Mouse (Mus musculus) hindbrain, embryonic 11.5 days (tissue): ENCODE measurements around the gene Gm36028. TPM values are rescaled to one million over a fixed set of nuclear protein-coding genes. Genes with fewer than 3 reads are reported as not detected.

Source experiments
- ATAC-seq: fragments of 200-750 bp; cut with Nextera tagmentation; 2 replicates; pipeline ENCODE4 v1.8.0; 2017; ENCODE audit warnings: mild to moderate bottlenecking, moderate TSS enrichment, moderate library complexity; ENCODE audit not compliant: low FRiP score
- DNase-seq: peaks from one replicate; pipeline ENCODE4 v3.0.0-alpha.2; 2015; ENCODE audit warnings: low spot score
- H3K27ac ChIP-seq: fragments of 300-500 bp; sonication (generic); 2 replicates; pipeline ENCODE4 v1.5.1; 2014; ENCODE audit warnings: mild to moderate bottlenecking, low read depth, low read length
- H3K27me3 ChIP-seq: fragments of 300-500 bp; sonication (generic); 2 replicates; pipeline ENCODE4 v1.6.1; 2014; ENCODE audit warnings: mild to moderate bottlenecking, low read length, moderate library complexity, mixed read lengths; ENCODE audit not compliant: control insufficient read depth, insufficient read depth
- H3K36me3 ChIP-seq: fragments of 300-500 bp; sonication (generic); 2 replicates; pipeline ENCODE4 v1.6.1; 2014; ENCODE audit warnings: mild to moderate bottlenecking, low read length, moderate library complexity, mixed read lengths; ENCODE audit not compliant: control insufficient read depth, insufficient read depth
- H3K4me1 ChIP-seq: fragments of 300-500 bp; sonication (generic); replicated peaks from 2 replicates; pipeline ENCODE4 v1.6.1; 2014; ENCODE audit warnings: low read length, mixed read lengths; ENCODE audit not compliant: control insufficient read depth, insufficient read depth
- H3K4me2 ChIP-seq: fragments of 300-500 bp; sonication (generic); replicated peaks from 2 replicates; pipeline ENCODE4 v1.6.1; 2014; ENCODE audit warnings: mild to moderate bottlenecking, low read depth, low read length
- H3K4me3 ChIP-seq: fragments of 300-500 bp; sonication (generic); 2 replicates; pipeline ENCODE4 v1.5.1; 2014; ENCODE audit warnings: low read depth, low read length
- H3K9ac ChIP-seq: fragments of 300-500 bp; sonication (generic); 2 replicates; pipeline ENCODE4 v1.6.1; 2014; ENCODE audit warnings: low read depth, low read length
- H3K9me3 ChIP-seq: fragments of 300-500 bp; sonication (generic); 2 replicates; pipeline ENCODE4 v1.6.1; 2016; ENCODE audit warnings: low read length; ENCODE audit not compliant: control insufficient read depth
- WGBS: fragments of 180-500 bp; shearing (Covaris S2); extraction: QIAGEN DNeasy Blood & Tissue Kit; methylation state at CpG from one replicate; pipeline ENCODE4 v1.1.7; 2014; 5-methylcytosine and 5-hydroxymethylcytosine counted together
- polyA plus RNA-seq: library from polyadenylated mRNA; unstranded; fragments of >200 nt; fragmentation: Nextera tagmentation; extraction: Ambion mirVana; gene quantifications from 2 replicates; pipeline ENCODE4 v1.2.1, GENCODE M21; 2014

Gm36028 gene
- polyA plus RNA-seq, result 0.26 TPM in 1 of 2 replicates, not detected in the other

DNA sequence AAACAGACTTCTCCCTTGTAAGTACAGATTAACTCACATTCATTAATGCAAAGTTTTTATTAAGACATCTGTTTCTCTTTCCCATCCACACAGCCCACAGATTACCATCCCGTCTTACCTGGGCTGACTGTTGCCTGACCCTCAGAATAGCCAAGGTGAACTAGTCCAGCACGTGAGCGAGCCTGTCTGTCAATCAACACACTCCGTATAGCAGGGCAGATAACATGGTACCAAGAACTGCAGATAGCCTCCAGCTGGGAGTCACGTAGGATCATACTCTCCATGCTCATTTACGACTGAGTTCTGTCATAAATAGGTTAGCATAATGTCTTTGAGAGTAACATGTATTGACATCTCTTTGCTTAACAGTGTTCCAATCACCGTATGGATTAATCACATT lies at the start of gene Gm36028:
Gene Gm36028, minus strand, starts transcription at position 118 of the 400 bp plus-strand sequence.
- H3K4me2 ChIP-seq, result no peak within 1 kb of the TSS
- no peak within 1 kb of the TSS for H3K9ac ChIP-seq
- no peak for ATAC-seq
- no peaks in the 10 kb centered on the region for H3K4me1 ChIP-seq
- no peaks in the 10 kb centered on the region for H3K27me3 ChIP-seq
- no peak within 1 kb of the TSS for H3K27ac ChIP-seq
- H3K9me3 ChIP-seq, result no peaks in the 10 kb centered on the region
- WGBS, result 87% methylated on average over 7 of the region's 7 CpGs
- DNase-seq, result no peak
- H3K4me3 ChIP-seq, result no peak within 1 kb of the TSS
- no peaks in the 10 kb centered on the region for H3K36me3 ChIP-seq

DNA sequence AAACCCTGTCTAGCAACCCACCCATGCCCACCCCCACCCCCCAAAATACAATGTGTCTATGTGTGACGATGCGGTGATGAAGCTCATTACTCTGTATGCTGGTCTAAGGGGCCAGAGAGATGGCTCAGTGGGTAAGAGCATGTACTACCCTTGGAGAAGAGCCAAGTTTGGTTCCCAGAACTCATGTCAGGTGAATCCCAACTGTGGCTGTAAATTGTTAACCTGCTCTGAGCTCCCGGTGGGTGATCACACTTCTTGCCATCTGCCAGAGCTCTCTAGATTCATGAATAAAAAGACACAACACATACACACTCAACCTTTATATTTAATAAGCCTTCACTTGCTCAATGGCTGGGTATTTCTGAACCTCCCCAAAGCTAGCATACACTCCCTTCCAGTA lies 45.5 kb upstream of the Gm36028 start:
- DNase-seq (no peak), ATAC-seq (no peak)
- Histone ChIP-seq H3K4me2 (no peak overlapping the region), H3K9ac (no peak overlapping the region), H3K36me3 (no peaks in the 10 kb centered on the region), H3K4me3 (no peak overlapping the region), H3K27me3 (no peaks in the 10 kb centered on the region), H3K9me3 (no peaks in the 10 kb centered on the region), H3K27ac (no peak overlapping the region), H3K4me1 (no peaks in the 10 kb centered on the region)
- 96% methylated on average over 3 of the region's 3 CpGs for WGBS

DNA sequence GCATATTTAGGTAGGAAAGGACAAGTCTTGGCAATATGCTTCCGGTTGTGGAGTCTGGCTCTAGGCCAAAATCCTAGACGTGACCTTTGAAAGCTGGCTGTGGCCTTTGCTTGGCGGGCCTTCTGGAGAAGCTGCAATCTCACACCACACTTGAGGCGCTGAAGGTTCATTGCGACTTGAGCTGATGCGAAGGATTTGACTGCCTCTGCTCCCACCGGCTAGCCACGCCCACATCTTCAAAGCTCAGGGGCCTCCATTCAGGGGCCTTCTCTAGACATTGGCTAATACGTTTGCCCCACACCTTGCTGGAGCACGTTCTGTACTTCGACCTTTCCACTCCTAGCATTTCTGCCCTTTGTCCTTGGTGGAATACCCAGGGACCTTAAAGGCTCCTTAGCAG lies 40.4 kb upstream of the Gm36028 start:
- ATAC-seq (no peak), DNase-seq (no peak)
- no peak overlapping the region for H3K4me3 ChIP-seq
- no peaks in the 10 kb centered on the region for H3K36me3 ChIP-seq
- H3K9ac ChIP-seq, result no peak overlapping the region
- H3K4me1 ChIP-seq, result no peaks in the 10 kb centered on the region
- H3K9me3 ChIP-seq, result no peaks in the 10 kb centered on the region
- no peak overlapping the region for H3K27ac ChIP-seq
- no peak overlapping the region for H3K4me2 ChIP-seq
- no peaks in the 10 kb centered on the region for H3K27me3 ChIP-seq
- WGBS, result 49% methylated on average over 11 of the region's 11 CpGs

DNA sequence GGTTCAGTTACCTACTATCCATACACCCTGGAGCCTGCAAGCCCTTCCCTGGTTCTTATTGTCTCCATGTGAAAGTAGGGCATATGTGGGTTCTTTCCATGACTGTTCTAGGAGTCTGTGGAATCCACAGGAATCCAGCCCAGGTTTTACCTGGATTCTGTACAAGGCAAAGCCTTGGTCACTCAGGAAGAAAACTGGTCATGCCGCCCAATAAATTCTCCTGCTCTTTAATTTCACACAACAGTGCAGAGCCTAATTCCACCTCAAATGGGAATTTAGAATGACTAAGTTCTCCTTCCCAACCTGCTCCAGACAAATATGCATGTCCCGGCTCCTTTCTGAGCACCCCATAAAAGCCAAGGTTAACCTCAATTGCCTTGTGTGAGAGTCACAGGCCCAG lies 38.4 kb upstream of the Gm36028 start:
- H3K4me2 ChIP-seq, result no peak overlapping the region
- H3K27ac ChIP-seq, result no peak overlapping the region
- H3K4me1 ChIP-seq, result no peaks in the 10 kb centered on the region
- no peaks in the 10 kb centered on the region for H3K9me3 ChIP-seq
- H3K4me3 ChIP-seq, result no peak overlapping the region
- H3K9ac ChIP-seq, result no peak overlapping the region
- WGBS, result 43% methylated on average over 2 of the region's 2 CpGs
- ATAC-seq (no peak), DNase-seq (peak; percentile 32)
- H3K27me3 ChIP-seq, result no peaks in the 10 kb centered on the region
- no peaks in the 10 kb centered on the region for H3K36me3 ChIP-seq

DNA sequence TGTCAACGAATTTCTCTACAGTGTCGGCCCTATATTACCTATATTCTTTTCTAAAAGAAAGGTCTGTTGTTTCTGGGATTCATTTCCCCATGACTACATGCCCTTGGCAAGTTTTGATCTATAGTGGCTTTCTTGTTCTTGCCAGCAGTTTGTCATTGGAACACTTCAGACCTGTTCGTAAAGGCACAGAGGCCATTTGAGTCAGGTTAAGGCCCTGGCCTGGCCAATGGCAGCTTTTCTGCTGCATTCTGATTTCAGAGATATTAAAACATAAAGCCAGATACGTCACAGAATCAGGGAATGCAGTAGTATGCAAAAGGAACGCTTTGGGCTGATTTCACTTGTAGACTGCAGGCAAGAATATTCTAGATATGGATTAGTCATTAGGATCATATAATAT lies 37.8 kb upstream of the Gm36028 start:
- 86% methylated on average over 5 of the region's 5 CpGs for WGBS
- DNase-seq (no peak), ATAC-seq (no peak)
- no peaks in the 10 kb centered on the region for H3K4me1 ChIP-seq
- H3K36me3 ChIP-seq, result no peaks in the 10 kb centered on the region
- no peak overlapping the region for H3K4me3 ChIP-seq
- no peak overlapping the region for H3K4me2 ChIP-seq
- no peaks in the 10 kb centered on the region for H3K9me3 ChIP-seq
- no peak overlapping the region for H3K27ac ChIP-seq
- H3K27me3 ChIP-seq, result no peaks in the 10 kb centered on the region
- no peak overlapping the region for H3K9ac ChIP-seq

DNA sequence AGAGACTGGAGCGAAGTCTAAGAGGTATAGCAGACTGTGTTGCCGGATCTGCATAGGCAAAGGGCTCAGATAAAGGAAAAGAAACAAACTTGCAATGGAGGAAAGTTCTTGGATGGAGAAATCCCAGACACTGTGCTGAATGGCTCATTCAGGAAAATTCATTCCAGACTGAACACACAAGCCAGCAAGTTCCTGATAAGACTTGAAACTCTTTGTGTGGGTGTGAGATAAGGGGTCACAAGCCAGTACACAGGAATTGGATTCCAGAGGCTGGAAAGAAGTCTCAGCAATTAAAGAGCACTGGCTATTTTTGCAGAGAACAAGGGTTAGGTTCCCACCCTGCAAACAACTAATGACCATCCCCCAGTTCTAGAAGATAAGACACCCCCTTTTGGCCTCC lies 33.0 kb upstream of the Gm36028 start:
- Histone ChIP-seq H3K36me3 (no peaks in the 10 kb centered on the region), H3K4me3 (no peak overlapping the region), H3K9ac (no peak overlapping the region), H3K4me2 (no peak overlapping the region), H3K27me3 (no peaks in the 10 kb centered on the region), H3K4me1 (no peaks in the 10 kb centered on the region; the same call in 1 of the 2 replicates), H3K27ac (no peak overlapping the region), H3K9me3 (no peaks in the 10 kb centered on the region)
- ATAC-seq, result no peak
- 90% methylated on average over 2 of the region's 2 CpGs for WGBS
- DNase-seq, result no peak

DNA sequence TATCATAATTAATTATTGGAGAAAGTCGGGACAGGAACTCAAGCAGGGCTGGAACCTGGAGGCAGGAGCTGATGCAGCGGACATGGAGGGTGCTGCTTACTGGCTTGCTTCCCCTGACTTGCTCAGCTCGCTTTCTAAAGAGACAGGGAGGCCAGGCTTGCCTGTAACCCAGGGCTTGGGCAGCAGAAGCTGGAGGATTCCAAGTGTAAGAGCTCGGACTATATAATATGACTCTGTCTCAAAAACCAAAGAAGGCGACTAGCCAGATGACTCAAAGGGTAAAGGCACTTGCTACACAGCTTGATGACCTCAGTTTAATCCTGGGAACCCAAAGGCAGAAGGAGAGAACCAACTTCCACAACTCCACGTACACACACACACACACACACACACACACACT lies 32.4 kb upstream of the Gm36028 start:
- 79% methylated on average over 6 of the region's 6 CpGs for WGBS
- H3K4me2 ChIP-seq, result no peak overlapping the region
- no peaks in the 10 kb centered on the region for H3K36me3 ChIP-seq
- no peaks in the 10 kb centered on the region for H3K9me3 ChIP-seq
- H3K4me1 ChIP-seq, result no peaks in the 10 kb centered on the region; the same call in 1 of the 2 replicates
- DNase-seq, result no peak
- no peak overlapping the region for H3K27ac ChIP-seq
- no peak overlapping the region for H3K4me3 ChIP-seq
- no peaks in the 10 kb centered on the region for H3K27me3 ChIP-seq
- no peak for ATAC-seq
- H3K9ac ChIP-seq, result no peak overlapping the region

DNA sequence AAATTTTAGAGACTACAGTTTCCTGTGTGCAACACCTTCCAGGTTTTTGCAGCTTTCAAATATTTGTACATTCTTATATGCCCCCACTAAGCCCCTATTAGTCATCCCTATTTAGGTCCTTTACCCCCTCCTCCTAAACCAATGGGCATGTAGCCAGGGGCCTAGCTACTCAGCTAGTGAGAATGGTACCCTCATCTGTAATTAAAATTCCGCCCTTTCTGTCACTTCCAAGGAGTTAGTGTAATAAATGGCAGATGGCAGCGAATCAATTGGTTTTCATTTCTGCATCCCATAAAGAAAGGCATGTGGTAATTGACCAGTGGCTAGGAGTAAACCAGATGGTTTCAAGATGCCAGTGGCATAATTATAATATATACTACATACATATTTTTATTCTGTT lies 31.7 kb upstream of the Gm36028 start:
- no peak overlapping the region for H3K4me2 ChIP-seq
- ATAC-seq (peak; percentile 49; the same call in 1 of the 2 replicates), DNase-seq (peak; percentile 27)
- H3K27ac ChIP-seq, result no peak overlapping the region
- H3K4me3 ChIP-seq, result no peak overlapping the region
- no peaks in the 10 kb centered on the region; the same call in 1 of the 2 replicates for H3K4me1 ChIP-seq
- H3K27me3 ChIP-seq, result no peaks in the 10 kb centered on the region
- no peaks in the 10 kb centered on the region for H3K9me3 ChIP-seq
- H3K9ac ChIP-seq, result no peak overlapping the region
- 64% methylated on average over 2 of the region's 2 CpGs for WGBS
- H3K36me3 ChIP-seq, result no peaks in the 10 kb centered on the region

DNA sequence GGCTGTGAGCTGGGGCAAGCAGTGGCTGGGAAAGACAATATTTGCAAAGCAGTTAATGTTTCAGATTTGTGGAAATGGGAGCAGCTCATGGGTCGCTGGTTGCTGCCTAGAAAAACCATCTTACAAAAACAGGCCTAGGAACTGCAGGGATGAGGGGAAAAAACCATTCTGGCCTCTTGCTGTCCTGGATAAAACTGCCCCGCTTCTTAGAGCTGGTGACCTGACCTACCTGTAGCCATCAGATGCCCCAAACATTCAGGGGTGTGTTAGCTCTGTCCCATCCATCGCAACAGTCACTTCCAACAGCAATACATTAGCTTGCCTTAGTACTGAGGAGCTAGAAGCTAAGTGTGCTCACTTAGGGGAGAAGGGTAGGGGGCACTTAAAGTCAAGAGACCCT lies 28.0 kb upstream of the Gm36028 start:
- Histone ChIP-seq H3K27ac (no peak overlapping the region), H3K27me3 (no peaks in the 10 kb centered on the region), H3K4me3 (no peak overlapping the region), H3K4me2 (no peak overlapping the region), H3K9me3 (no peaks in the 10 kb centered on the region), H3K36me3 (no peaks in the 10 kb centered on the region), H3K4me1 (no peaks in the 10 kb centered on the region; the same call in 1 of the 2 replicates), H3K9ac (no peak overlapping the region)
- ATAC-seq, result no peak
- DNase-seq, result no peak
- WGBS, result 97% methylated on average over 3 of the region's 3 CpGs
